Mouse (Mus musculus): Measurements from ENCODE around the gene Dsn1. TPM values are rescaled to one million over a fixed set of nuclear protein-coding genes. Genes with fewer than 3 reads are reported as not detected.

The Dsn1 gene
- 28.9 and 29.5 TPM in 2 replicates for polyA plus RNA-seq (2015; fragmentation: Nextera tagmentation; extraction: Ambion mirVana)

GRCm38 (mm10) chr2:157006511-157007233, at the start of gene Dsn1:
TSS of gene Dsn1 (minus strand) at chr2:157007154.
- peak within 1 kb of the TSS; percentile 88 for H3K27ac ChIP-seq (replicated peaks)

GRCm38 (mm10) chr2:157055721-157056120, 48.8 kb upstream of the Dsn1 start:
- H3K4me2 ChIP-seq = no peak overlapping the region
- WGBS (ENCODE audit: insufficient replicate concordance) = 68% methylated on average over 6 of the region's 6 CpGs
- H3K4me1 ChIP-seq (replicated peaks) = 0 out of 2 replicates have a peak, but pooled peaks cover 7% of the 10 kb centered on the region
- H3K27me3 ChIP-seq = no peaks in the 10 kb centered on the region
- H3K9me3 ChIP-seq (replicated peaks) = no peaks in the 10 kb centered on the region
- H3K27ac ChIP-seq (replicated peaks) = no peak overlapping the region
- no peak for ATAC-seq (ENCODE audit: insufficient read depth)
- H3K36me3 ChIP-seq (replicated peaks) = peaks cover 3% of the 10 kb centered on the region; the same call in 1 of the 2 replicates
- H3K9ac ChIP-seq = no peak overlapping the region
- H3K4me3 ChIP-seq (replicated peaks) = no peak overlapping the region

More at GRCm38 (mm10) chr2:157006511-157007233, at the start of gene Dsn1:
- under 1% methylated on average over 56 of the region's 56 CpGs for WGBS (ENCODE audit: insufficient replicate concordance)
- Histone ChIP-seq H3K4me3 (replicated peaks) (peak within 1 kb of the TSS; percentile 79), H3K4me1 (replicated peaks) (peaks cover 45% of the 10 kb centered on the region), H3K27me3 (no peaks in the 10 kb centered on the region), H3K4me2 (peak within 1 kb of the TSS; percentile 78), H3K9me3 (replicated peaks) (no peaks in the 10 kb centered on the region), H3K9ac (peak within 1 kb of the TSS; percentile 88), H3K36me3 (replicated peaks) (peaks cover 40% of the 10 kb centered on the region)
- peak; percentile 84 for ATAC-seq (ENCODE audit: insufficient read depth)

- H3K4me3 ChIP-seq (replicated peaks) = no peak overlapping the region
- no peak overlapping the region for H3K27ac ChIP-seq (replicated peaks)
- H3K9me3 ChIP-seq (replicated peaks) = no peaks in the 10 kb centered on the region
- H3K4me2 ChIP-seq = no peak overlapping the region
- ATAC-seq (ENCODE audit: insufficient read depth) = no peak
- H3K4me1 ChIP-seq (replicated peaks) = 0 out of 2 replicates have a peak, but pooled peaks cover 7% of the 10 kb centered on the region
- H3K36me3 ChIP-seq (replicated peaks) = peaks cover 3% of the 10 kb centered on the region; the same call in 1 of the 2 replicates
- H3K9ac ChIP-seq = no peak overlapping the region
- no peaks in the 10 kb centered on the region for H3K27me3 ChIP-seq
- 63% methylated on average over 5 of the region's 5 CpGs for WGBS (ENCODE audit: insufficient replicate concordance)
These were observed 47.9 kb upstream of the Dsn1 start for GRCm38 (mm10) chr2:157054816-157055215.

DNA sequence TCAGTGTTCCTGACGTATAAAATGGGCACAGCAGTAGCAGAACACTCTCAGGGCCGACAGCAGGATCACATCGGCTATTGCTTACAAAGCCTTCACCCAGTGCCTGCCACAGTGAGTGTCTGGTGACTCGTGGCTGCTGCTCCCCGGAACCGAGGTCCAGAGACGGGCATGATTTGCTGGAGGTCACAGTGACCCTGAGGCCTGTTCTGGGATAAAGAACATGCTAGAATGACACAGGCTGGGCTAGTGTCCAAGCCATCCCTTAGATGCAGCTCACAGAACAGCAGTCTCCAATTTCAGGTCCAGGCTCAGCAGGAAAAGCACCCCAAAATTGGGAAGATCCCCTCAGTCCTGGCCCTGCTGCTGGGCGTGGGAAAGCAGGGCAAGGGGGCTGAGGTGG, 47.3 kb upstream of the Dsn1 start:
- no peak overlapping the region for H3K9ac ChIP-seq
- no peaks in the 10 kb centered on the region for H3K9me3 ChIP-seq (replicated peaks)
- no peak overlapping the region for H3K27ac ChIP-seq (replicated peaks)
- no peak for ATAC-seq (ENCODE audit: insufficient read depth)
- H3K27me3 ChIP-seq = no peaks in the 10 kb centered on the region
- H3K4me2 ChIP-seq = no peak overlapping the region
- H3K4me1 ChIP-seq (replicated peaks) = 0 out of 2 replicates have a peak, but pooled peaks cover 7% of the 10 kb centered on the region
- H3K4me3 ChIP-seq (replicated peaks) = no peak overlapping the region
- H3K36me3 ChIP-seq (replicated peaks) = peaks cover 3% of the 10 kb centered on the region; the same call in 1 of the 2 replicates
- WGBS (ENCODE audit: insufficient replicate concordance) = 67% methylated on average over 8 of the region's 8 CpGs

DNA sequence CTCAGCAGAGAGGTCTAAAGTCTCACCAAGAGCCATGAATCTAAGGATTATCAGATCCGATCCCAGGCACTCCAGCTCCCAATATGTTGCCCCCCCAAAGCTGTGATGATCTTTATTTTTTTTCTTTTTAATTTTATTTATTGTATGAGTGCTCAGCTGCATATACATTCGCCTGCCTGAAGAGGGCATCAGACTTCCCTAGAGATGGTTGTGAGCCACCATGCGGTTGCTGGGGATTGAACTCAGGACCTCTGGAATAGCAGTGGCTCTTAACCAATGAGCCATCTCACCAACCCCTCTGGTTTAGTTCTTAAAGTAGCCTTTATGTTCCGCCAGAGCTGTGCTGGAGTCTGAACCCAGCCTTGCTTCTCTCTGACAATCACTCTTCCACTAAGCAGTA, 46.8 kb upstream of the Dsn1 start:
- no peaks in the 10 kb centered on the region for H3K9me3 ChIP-seq (replicated peaks)
- no peak for ATAC-seq (ENCODE audit: insufficient read depth)
- H3K36me3 ChIP-seq (replicated peaks) = peaks cover 3% of the 10 kb centered on the region; the same call in 1 of the 2 replicates
- 51% methylated on average over 4 of the region's 4 CpGs for WGBS (ENCODE audit: insufficient replicate concordance)
- no peak overlapping the region for H3K4me2 ChIP-seq
- H3K27ac ChIP-seq (replicated peaks) = no peak overlapping the region
- no peak overlapping the region for H3K9ac ChIP-seq
- H3K27me3 ChIP-seq = no peaks in the 10 kb centered on the region
- no peak overlapping the region for H3K4me3 ChIP-seq (replicated peaks)
- 0 out of 2 replicates have a peak, but pooled peaks cover 6% of the 10 kb centered on the region for H3K4me1 ChIP-seq (replicated peaks)

DNA sequence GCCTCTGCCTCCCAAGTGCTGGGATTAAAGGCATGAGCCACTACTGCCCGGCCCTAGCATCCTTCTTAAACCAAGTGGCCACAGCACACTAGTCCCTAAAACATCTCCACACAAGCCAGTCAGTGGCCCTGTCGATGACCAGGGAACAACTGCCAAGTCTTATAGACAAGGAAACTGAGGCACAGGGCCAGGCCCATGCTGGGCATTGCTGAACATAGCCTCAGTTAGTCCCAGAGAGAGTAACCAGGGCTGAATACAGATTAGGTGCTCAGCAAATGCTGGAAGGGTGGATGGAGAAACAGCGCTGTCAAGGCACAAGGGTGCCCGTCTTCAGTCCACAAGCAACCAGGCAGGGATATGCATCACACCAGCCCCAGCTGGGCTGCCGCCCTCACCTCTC, 46.2 kb upstream of the Dsn1 start:
- Histone ChIP-seq H3K27me3 (no peaks in the 10 kb centered on the region), H3K4me1 (replicated peaks) (no peaks in the 10 kb centered on the region), H3K9ac (no peak overlapping the region), H3K9me3 (replicated peaks) (no peaks in the 10 kb centered on the region), H3K4me3 (replicated peaks) (no peak overlapping the region), H3K4me2 (no peak overlapping the region), H3K36me3 (replicated peaks) (peaks cover 3% of the 10 kb centered on the region; the same call in 1 of the 2 replicates), H3K27ac (replicated peaks) (no peak overlapping the region)
- no peak for ATAC-seq (ENCODE audit: insufficient read depth)
- WGBS (ENCODE audit: insufficient replicate concordance) = 72% methylated on average over 5 of the region's 5 CpGs

GRCm38 (mm10) chr2:157052448-157052847, 45.5 kb upstream of the Dsn1 start:
- H3K9me3 ChIP-seq (replicated peaks) = no peaks in the 10 kb centered on the region
- H3K9ac ChIP-seq = no peak overlapping the region
- WGBS (ENCODE audit: insufficient replicate concordance) = 70% methylated on average over 8 of the region's 8 CpGs
- H3K4me1 ChIP-seq (replicated peaks) = no peaks in the 10 kb centered on the region
- H3K27ac ChIP-seq (replicated peaks) = no peak overlapping the region
- H3K27me3 ChIP-seq = no peaks in the 10 kb centered on the region
- peaks cover 3% of the 10 kb centered on the region; the same call in 1 of the 2 replicates for H3K36me3 ChIP-seq (replicated peaks)
- H3K4me3 ChIP-seq (replicated peaks) = no peak overlapping the region
- no peak overlapping the region for H3K4me2 ChIP-seq
- ATAC-seq (ENCODE audit: insufficient read depth) = no peak

GRCm38 (mm10) chr2:157049831-157050243, 42.9 kb upstream of the Dsn1 start:
- Histone ChIP-seq H3K9me3 (replicated peaks) (no peaks in the 10 kb centered on the region), H3K36me3 (replicated peaks) (peaks cover 10% of the 10 kb centered on the region; the same call in 1 of the 2 replicates), H3K9ac (no peak overlapping the region), H3K27me3 (no peaks in the 10 kb centered on the region), H3K4me2 (no peak overlapping the region), H3K27ac (replicated peaks) (no peak overlapping the region), H3K4me3 (replicated peaks) (no peak overlapping the region), H3K4me1 (replicated peaks) (no peaks in the 10 kb centered on the region)
- 68% methylated on average over 8 of the region's 8 CpGs for WGBS (ENCODE audit: insufficient replicate concordance)
- ATAC-seq (ENCODE audit: insufficient read depth) = no peak

DNA sequence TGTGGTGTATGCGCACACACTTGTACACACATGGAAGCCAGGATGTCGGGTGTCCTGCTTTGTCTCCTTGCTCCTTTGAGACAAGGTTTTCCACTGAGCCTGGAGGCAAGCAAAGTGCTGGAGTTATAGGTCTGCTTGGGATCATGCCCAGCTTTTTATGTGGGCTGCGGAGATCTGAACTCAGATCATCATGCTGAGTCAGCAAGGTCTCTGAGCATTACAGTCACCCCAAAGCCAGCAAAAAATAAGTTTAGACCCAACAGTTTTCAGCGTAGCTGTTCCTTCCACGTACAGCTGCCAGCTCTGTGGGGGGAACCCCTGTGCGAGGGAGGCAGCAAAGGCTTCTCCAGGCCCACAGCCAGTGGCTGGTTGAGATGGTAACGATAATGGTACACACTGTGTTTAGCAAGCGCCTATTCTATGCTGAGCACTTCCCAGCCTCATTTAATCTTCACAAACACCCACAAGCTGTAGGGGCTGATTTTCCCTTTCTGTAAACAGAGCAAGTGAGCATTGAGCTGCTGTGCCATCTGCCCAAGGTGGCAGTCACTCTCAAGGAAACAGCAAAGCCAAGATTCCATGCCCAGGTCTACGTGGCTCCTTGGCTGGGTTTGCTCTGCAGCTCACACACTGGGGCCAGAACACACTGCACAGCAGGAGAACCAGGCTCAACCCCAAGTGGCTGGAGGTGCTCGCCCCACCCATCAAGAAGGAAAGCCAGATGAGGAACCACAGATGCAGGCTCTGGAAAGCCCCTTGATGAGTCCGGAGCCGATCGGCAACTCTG, 41.6 kb upstream of the Dsn1 start:
- Histone ChIP-seq H3K4me3 (replicated peaks) (no peak overlapping the region), H3K27me3 (no peaks in the 10 kb centered on the region), H3K4me2 (no peak overlapping the region), H3K4me1 (replicated peaks) (no peaks in the 10 kb centered on the region), H3K9ac (no peak overlapping the region), H3K9me3 (replicated peaks) (no peaks in the 10 kb centered on the region), H3K36me3 (replicated peaks) (peaks cover 15% of the 10 kb centered on the region; the same call in 1 of the 2 replicates), H3K27ac (replicated peaks) (no peak overlapping the region)
- ATAC-seq (ENCODE audit: insufficient read depth) = no peak
- 68% methylated on average over 13 of the region's 13 CpGs for WGBS (ENCODE audit: insufficient replicate concordance)

GRCm38 (mm10) chr2:157046956-157047355, 40.0 kb upstream of the Dsn1 start:
- no peak overlapping the region for H3K4me2 ChIP-seq
- no peak overlapping the region for H3K9ac ChIP-seq
- H3K4me1 ChIP-seq (replicated peaks) = 0 out of 2 replicates have a peak, but pooled peaks cover 4% of the 10 kb centered on the region
- ATAC-seq (ENCODE audit: insufficient read depth) = no peak
- no peak overlapping the region for H3K27ac ChIP-seq (replicated peaks)
- H3K36me3 ChIP-seq (replicated peaks) = 0 out of 2 replicates have a peak, but pooled peaks cover 12% of the 10 kb centered on the region
- H3K27me3 ChIP-seq = no peaks in the 10 kb centered on the region
- H3K9me3 ChIP-seq (replicated peaks) = no peaks in the 10 kb centered on the region
- no peak overlapping the region for H3K4me3 ChIP-seq (replicated peaks)
- 56% methylated on average over 5 of the region's 5 CpGs for WGBS (ENCODE audit: insufficient replicate concordance)

- H3K4me2 ChIP-seq = no peak overlapping the region
- no peak for ATAC-seq (ENCODE audit: insufficient read depth)
- no peaks in the 10 kb centered on the region for H3K27me3 ChIP-seq
- H3K9ac ChIP-seq = no peak overlapping the region
- 82% methylated on average over 2 of the region's 2 CpGs for WGBS (ENCODE audit: insufficient replicate concordance)
- no peak overlapping the region for H3K27ac ChIP-seq (replicated peaks)
- 0 out of 2 replicates have a peak, but pooled peaks cover 4% of the 10 kb centered on the region for H3K4me1 ChIP-seq (replicated peaks)
- H3K4me3 ChIP-seq (replicated peaks) = no peak overlapping the region
- H3K9me3 ChIP-seq (replicated peaks) = no peaks in the 10 kb centered on the region
- H3K36me3 ChIP-seq (replicated peaks) = 0 out of 2 replicates have a peak, but pooled peaks cover 12% of the 10 kb centered on the region
These were observed 39.0 kb upstream of the Dsn1 start for GRCm38 (mm10) chr2:157045932-157046331.
